Mouse (Mus musculus) layer of hippocampus, adult 11-12 months (tissue): ENCODE results near the gene Pnrc2.

Experiments used
- DNase-seq: peaks from one replicate; pipeline ENCODE4 v3.0.0; 2022; ENCODE audit warnings: low spot score

The Pnrc2 gene

DNA sequence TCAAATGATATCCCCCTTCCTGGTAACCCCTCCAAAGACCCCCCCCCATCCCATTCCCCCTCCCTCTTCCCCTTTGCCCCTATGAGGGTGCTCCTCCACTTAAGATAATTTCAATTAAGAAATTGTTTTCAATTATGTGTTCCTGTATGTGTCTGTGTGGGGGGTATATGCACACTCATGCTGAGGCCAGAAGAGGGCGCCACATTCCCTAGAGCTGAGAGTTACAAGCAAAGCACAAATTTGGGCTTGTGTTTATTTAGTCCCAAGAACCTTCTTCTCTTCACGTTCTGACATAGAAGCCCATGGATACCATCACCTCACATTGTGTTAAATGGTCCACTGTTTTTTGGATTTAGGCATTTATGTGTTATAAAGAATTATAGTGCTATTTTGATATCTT, 50.4 kb downstream of the Pnrc2 start:
- DNase-seq, result no peak

DNA sequence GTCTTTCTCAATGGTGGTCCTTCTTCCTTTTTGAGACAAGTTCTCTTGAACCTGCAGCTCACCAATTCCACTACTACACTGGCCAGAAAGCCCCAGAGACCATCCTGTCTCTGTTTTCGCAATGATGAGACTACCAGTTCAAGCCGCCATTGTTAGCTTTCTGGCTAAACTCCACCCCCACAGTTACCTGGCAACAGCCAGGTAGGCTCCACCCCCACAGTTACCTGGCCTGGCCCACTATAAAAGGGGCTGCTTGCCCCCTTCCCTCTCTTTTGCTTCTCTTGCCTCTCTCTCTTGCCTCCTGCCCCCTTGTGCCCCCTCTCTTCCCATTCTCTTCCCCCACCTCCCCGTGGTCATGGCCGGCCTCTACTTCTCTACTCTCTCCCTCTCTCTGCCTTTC, 51.9 kb downstream of the Pnrc2 start:
- DNase-seq, result no peak
